Mouse (Mus musculus) bone marrow, adult 2 months (tissue): Measurements from ENCODE around the gene B3galnt1.

Experiments
- CTCF ChIP-seq: fragments of 200-500 bp; IDR thresholded peaks from 2 replicates; pipeline ENCODE4 v1.5.1; 2011; ENCODE audit warnings: low read length, control low read depth; ENCODE audit not compliant: control insufficient read depth, insufficient read depth
- POLR2A ChIP-seq: fragments of 200-500 bp; IDR thresholded peaks from 2 replicates; pipeline ENCODE4 v1.6.1; 2011; ENCODE audit warnings: low read depth, mild to moderate bottlenecking, control low read depth, low read length, borderline replicate concordance; ENCODE audit not compliant: control insufficient read depth

DNA sequence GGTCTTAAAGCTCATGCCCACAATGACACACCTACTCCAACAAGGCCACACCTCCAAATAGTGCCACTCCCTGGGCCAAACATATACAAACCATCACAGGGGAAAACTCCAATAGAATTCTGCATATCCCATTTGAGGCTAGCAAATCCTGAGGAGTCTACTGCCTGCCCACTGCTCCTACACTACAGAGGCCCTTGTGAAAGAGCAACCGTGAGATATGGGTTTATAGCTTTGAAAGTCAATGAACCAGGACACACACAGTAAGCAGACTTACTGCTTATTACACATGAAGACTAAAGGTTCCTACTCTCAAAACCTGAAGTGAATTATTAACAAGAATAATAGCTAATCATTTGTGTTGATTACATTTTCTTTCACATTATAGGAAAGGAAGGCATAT lies 15.0 kb downstream of the B3galnt1 start:
- TF ChIP-seq POLR2A (no peak), CTCF (no peak)
